Mouse (Mus musculus): ENCODE data around the gene Hrh2.

- TF ChIP-seq POLR2A (IDR thresholded peaks at IDR 0.05; ENCODE audit: borderline replicate concordance, extremely low read depth, low read depth, low read length): no peak
- no peak for TF ChIP-seq CTCF (IDR thresholded peaks at IDR 0.05; ENCODE audit: insufficient read depth, low read length)
Observed at GRCm38 (mm10) chr13:54155822-54156221, 36.1 kb upstream of the Hrh2 start.

Data from lung, adult 2 months (tissue).